Mouse (Mus musculus) kidney, adult 2 months (tissue): ENCODE data around the gene Gm28360.
"Not testable (repeated sequence)": the region's sequence is repeated elsewhere in the genome, so short reads cannot be mapped to it uniquely, and the experiment has no call there.

Experiments
- CTCF ChIP-seq: fragments of 200-500 bp; conservative IDR thresholded peaks from 2 replicates; pipeline ENCODE4 v1.5.1; 2011; ENCODE audit warnings: low read depth, mild to moderate bottlenecking, control low read depth, low read length, moderate library complexity, mixed read lengths; ENCODE audit not compliant: insufficient read depth, insufficient read length
- POLR2A ChIP-seq: fragments of 200-500 bp; IDR thresholded peaks from one replicate; pipeline ENCODE4 v1.6.1; 2011; ENCODE audit warnings: low read depth, low read length, control low read depth

- TF ChIP-seq POLR2A, CTCF: not testable (repeated sequence)
These were observed 21.8 kb downstream of the Gm28360 start for GRCm38 (mm10) chr1:117851718-117852117.
